Mouse (Mus musculus) forebrain, embryonic 15.5 days (tissue): ENCODE results near the gene Lbr. TPM values are rescaled to one million over a fixed set of nuclear protein-coding genes. Genes with fewer than 3 reads are reported as not detected.
"Not testable (repeated sequence)": the region's sequence is repeated elsewhere in the genome, so short reads cannot be mapped to it uniquely, and the experiment has no call there.

Source experiments
- ATAC-seq: fragments of 200-750 bp; cut with Nextera tagmentation; replicated peaks from 2 replicates; pipeline ENCODE4 v1.8.0; 2017; ENCODE audit warnings: mild to moderate bottlenecking, moderate TSS enrichment, moderate library complexity
- H3K27ac ChIP-seq: fragments of 300-500 bp; sonication (generic); replicated peaks from 2 replicates; pipeline ENCODE4 v1.5.1; 2015; ENCODE audit warnings: mild to moderate bottlenecking, inconsistent platforms
- H3K27me3 ChIP-seq: fragments of 300-500 bp; sonication (generic); 2 replicates; pipeline ENCODE4 v1.6.1; 2015; ENCODE audit warnings: inconsistent platforms
- H3K36me3 ChIP-seq: fragments of 300-500 bp; sonication (generic); 2 replicates; pipeline ENCODE4 v1.6.1; 2015; ENCODE audit warnings: mild to moderate bottlenecking, inconsistent platforms
- H3K4me1 ChIP-seq: fragments of 300-500 bp; sonication (generic); 2 replicates; pipeline ENCODE4 v1.6.1; 2015; ENCODE audit warnings: inconsistent platforms
- H3K4me2 ChIP-seq: fragments of 300-500 bp; sonication (generic); replicated peaks from 2 replicates; pipeline ENCODE4 v1.6.1; 2015; ENCODE audit warnings: mild to moderate bottlenecking, inconsistent platforms
- H3K4me3 ChIP-seq: fragments of 300-500 bp; sonication (generic); 2 replicates; pipeline ENCODE4 v1.5.1; 2015; ENCODE audit warnings: mild to moderate bottlenecking, inconsistent platforms
- H3K9ac ChIP-seq: fragments of 300-500 bp; sonication (generic); replicated peaks from 2 replicates; pipeline ENCODE4 v1.6.1; 2015; ENCODE audit warnings: mild to moderate bottlenecking, inconsistent platforms
- H3K9me3 ChIP-seq: fragments of 300-500 bp; sonication (generic); 2 replicates; pipeline ENCODE4 v1.6.1; 2016; ENCODE audit warnings: inconsistent platforms
- WGBS: fragments of 180-500 bp; shearing (Covaris S2); methylation state at CpG from one replicate; pipeline ENCODE4 v1.1.7; 2015; ENCODE audit warnings: mixed read lengths; 5-methylcytosine and 5-hydroxymethylcytosine counted together
- polyA plus RNA-seq: library from polyadenylated mRNA; unstranded; fragments of >200 nt; fragmentation: Nextera tagmentation; extraction: Ambion mirVana; gene quantifications from 2 replicates; pipeline ENCODE4 v1.2.1, GENCODE M21; 2015

Lbr gene
- polyA plus RNA-seq, 1 experiment from 2014 or later = 55.8 TPM

DNA sequence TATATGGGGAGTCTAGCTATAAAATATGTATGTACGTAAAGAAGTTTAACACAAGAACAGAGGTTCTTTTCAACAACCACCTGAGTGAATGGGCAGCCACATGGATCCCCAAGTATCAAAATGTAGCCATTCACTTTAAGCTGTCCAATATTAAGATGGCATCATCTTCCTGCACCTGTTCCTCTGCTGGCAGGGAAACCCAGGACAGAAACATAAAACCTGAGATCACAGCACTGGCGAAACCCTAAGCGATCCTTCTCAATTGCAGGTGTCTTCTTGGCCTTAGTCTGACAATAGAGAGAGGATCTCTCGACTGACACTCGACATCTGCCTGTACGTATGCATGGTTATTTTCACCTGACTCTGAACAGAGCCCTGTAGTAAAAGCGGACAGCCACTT, 16.1 kb downstream of the Lbr start:
- Histone ChIP-seq H3K4me2 (no peak overlapping the region), H3K9ac (no peak overlapping the region), H3K36me3 (peaks cover 85% of the 10 kb centered on the region), H3K4me1 (no peaks in the 10 kb centered on the region), H3K27ac (no peak overlapping the region), H3K27me3 (no peaks in the 10 kb centered on the region), H3K4me3 (no peak overlapping the region), H3K9me3 (no peaks in the 10 kb centered on the region)
- ATAC-seq = no peak
- 95% methylated on average over 7 of the region's 7 CpGs for WGBS

DNA sequence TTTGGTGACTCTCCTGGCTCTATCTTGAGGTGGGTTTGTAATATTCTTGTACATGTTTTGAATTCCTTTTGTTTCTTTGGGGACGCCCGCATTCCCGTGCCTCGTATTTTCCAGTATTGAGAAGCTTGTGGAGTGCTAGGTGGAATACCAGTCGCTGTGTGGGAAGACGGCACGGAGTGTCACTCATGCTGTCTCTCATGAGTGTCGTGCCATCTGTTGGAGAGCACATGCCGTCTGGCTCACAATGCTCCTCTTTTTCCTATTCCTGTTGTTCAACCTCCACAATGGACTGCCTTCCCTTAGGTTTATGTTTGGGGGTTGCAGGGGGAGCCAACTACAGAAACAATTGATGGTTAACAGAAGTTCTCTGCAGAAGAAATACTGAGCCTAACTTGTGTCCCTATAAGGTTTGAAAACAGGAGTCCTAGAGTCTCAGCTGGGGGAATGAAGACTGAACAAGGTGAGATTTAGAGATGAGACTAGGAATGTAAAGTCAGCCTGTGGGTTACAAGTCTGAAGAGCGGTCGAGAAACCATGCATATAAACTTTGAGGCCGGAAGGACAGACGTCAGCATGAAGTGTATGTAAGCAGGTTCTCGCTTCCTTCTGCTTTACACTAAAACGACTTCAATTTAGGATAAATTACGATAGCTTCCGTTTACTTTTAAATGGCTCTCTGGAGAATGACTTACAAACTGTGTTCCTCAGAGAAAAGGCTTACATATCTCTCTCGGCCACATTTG, 31.2 kb downstream of the Lbr start:
- Histone ChIP-seq H3K36me3 (peaks cover 20% of the 10 kb centered on the region), H3K4me1 (no peaks in the 10 kb centered on the region), H3K4me2 (no peak overlapping the region), H3K9me3 (no peaks in the 10 kb centered on the region), H3K27ac (no peak overlapping the region), H3K4me3 (no peak overlapping the region), H3K27me3 (no peaks in the 10 kb centered on the region), H3K9ac (no peak overlapping the region)
- 84% methylated on average over 18 of the region's 18 CpGs for WGBS
- ATAC-seq = no peak

DNA sequence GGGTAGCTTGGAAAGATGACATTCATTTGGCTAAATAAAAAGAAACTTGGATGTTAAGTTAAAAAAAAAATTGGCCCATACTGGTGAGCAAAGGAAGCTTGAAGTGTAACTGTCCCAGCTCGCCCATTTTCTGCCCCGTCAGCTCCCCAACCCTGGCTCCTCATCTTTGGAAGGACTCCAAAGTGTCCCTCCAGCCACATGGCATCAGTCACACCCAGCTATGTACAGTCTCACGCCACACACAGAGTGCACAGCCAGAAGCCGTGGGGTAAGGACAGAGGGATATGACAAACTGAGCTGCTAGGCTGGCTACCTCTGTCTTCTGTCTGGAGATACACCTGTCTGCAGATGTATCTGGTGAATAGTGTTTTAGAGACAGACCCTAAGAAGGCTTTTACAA, 42.2 kb downstream of the Lbr start:
- Histone ChIP-seq H3K4me1 (no peaks in the 10 kb centered on the region), H3K9me3 (no peaks in the 10 kb centered on the region), H3K9ac (no peak overlapping the region), H3K4me3 (no peak overlapping the region), H3K27me3 (no peaks in the 10 kb centered on the region), H3K4me2 (no peak overlapping the region), H3K27ac (no peak overlapping the region), H3K36me3 (no peaks in the 10 kb centered on the region)
- ATAC-seq = no peak
- WGBS = 71% methylated on average over 4 of the region's 4 CpGs

DNA sequence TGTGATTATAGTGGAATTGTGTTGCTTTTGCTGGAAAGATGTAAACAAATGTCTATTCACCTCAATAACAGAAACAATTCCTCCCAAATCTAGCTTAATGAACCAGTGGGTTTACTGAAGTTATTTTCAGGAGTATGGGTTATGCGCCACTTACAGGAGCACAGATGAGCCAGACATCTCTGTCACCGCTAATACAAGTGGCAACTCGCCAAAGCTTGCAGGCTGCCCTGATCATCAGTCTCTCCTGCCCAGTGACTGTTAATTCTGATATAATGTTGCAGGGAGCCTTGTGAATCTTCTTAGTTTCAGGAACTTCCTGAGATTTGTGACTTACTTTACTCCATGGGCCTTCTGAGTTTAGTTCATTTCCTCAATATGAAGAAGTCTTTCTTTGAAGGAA, 42.9 kb downstream of the Lbr start:
- WGBS = 85% methylated on average over 3 of the region's 3 CpGs
- ATAC-seq = no peak
- no peaks in the 10 kb centered on the region for H3K9me3 ChIP-seq
- no peak overlapping the region for H3K4me3 ChIP-seq
- no peaks in the 10 kb centered on the region for H3K4me1 ChIP-seq
- H3K36me3 ChIP-seq = no peaks in the 10 kb centered on the region
- H3K27ac ChIP-seq = no peak overlapping the region
- H3K4me2 ChIP-seq = no peak overlapping the region
- H3K9ac ChIP-seq = no peak overlapping the region
- no peaks in the 10 kb centered on the region for H3K27me3 ChIP-seq

DNA sequence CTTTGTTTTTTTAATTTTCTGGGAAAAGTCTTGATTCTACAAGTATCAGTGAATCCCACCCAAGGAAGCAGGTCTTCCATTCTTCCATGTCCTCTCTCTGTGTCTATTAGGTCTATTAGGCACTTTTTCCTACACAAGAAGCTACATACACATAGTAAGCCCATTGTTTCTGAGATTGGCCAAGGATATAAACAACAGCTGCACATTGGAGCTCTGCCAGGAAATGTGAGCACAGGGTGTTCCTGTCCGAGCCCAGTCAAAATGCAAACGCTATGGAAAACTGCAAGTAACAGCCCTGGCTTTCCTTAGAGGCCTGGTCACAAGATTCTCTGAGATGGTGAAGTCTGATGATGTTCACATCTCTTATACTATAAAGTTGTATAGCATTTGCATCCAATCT, 49.3 kb downstream of the Lbr start:
- ATAC-seq = no peak
- H3K4me2 ChIP-seq = no peak overlapping the region
- H3K9me3 ChIP-seq = no peaks in the 10 kb centered on the region
- no peak overlapping the region for H3K9ac ChIP-seq
- no peaks in the 10 kb centered on the region for H3K27me3 ChIP-seq
- no peaks in the 10 kb centered on the region for H3K36me3 ChIP-seq
- H3K27ac ChIP-seq = no peak overlapping the region
- no peaks in the 10 kb centered on the region for H3K4me1 ChIP-seq
- 30% methylated on average over 2 of the region's 2 CpGs for WGBS
- no peak overlapping the region for H3K4me3 ChIP-seq

DNA sequence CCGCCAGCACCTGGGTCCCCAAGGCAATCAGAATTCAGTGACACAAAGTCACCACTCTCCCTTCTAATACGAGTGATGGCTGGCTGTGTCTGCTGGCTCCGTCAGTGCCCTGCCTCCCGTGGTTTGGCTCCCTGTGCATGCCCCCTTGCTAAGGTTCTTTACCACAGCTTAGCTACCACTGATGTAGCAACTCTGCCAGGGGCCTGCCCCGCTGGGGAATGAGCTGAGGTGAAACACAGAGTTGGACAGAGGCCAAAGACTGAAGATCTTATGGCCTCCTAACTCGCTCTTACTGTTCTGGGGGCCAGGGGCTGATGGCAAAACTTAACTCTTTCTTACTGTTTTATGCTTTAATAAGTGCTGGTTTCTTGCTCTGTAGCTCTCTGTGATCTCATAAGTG, 52.9 kb downstream of the Lbr start:
- 37% methylated on average over 6 of the region's 6 CpGs for WGBS
- Histone ChIP-seq H3K36me3 (no peaks in the 10 kb centered on the region), H3K9ac (no peak overlapping the region), H3K27ac (no peak overlapping the region), H3K4me2 (no peak overlapping the region), H3K4me3 (no peak overlapping the region), H3K9me3 (no peaks in the 10 kb centered on the region), H3K27me3 (no peaks in the 10 kb centered on the region), H3K4me1 (no peaks in the 10 kb centered on the region)
- ATAC-seq = no peak

DNA sequence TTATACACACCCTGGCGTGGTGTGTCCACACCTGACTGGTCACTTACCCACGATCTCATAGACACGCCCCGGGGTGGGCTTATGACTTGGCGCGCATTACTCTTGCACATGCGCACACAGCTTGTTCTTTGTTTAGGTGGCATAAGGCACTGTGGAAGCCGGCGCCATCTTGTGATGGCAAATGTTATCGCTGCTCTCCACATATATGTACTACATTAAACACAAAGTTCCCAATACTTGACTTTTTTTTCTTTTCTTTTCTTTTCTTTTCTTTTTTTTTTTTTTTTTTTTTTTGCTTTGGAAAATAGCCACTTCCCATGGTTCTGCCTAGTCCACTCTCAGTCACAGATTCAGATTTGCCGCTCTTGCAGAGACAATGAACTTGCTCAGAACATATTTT, 60.2 kb downstream of the Lbr start:
- H3K27ac ChIP-seq, H3K27me3 ChIP-seq, H3K4me2 ChIP-seq, H3K4me1 ChIP-seq, H3K36me3 ChIP-seq, H3K4me3 ChIP-seq, H3K9ac ChIP-seq, H3K9me3 ChIP-seq, ATAC-seq: not testable (repeated sequence)
- WGBS = 96% methylated on average over 11 of the region's 11 CpGs

DNA sequence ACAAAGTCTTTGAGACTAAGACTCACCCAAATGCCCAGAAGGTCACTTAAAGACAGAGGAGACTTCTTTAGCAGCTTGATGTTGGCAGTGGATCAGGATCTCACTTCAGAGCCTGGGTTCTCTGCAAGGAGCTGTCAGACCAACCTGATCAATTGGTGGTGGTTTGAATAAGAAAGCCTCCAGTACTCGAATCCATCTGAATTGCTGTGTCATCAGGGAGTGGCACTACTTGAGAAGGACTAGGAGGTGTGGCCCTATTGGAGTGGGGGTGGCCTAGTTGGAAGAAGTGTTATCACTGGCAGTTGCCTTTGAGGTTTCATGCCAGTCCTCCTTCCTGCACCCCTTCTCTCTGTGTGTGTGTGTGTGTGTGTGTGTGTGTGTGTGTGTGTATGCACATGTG, 66.3 kb downstream of the Lbr start:
- Histone ChIP-seq H3K36me3 (no peaks in the 10 kb centered on the region), H3K9ac (no peak overlapping the region), H3K4me2 (no peak overlapping the region), H3K9me3 (no peaks in the 10 kb centered on the region), H3K27ac (no peak overlapping the region), H3K4me3 (no peak overlapping the region), H3K27me3 (no peaks in the 10 kb centered on the region), H3K4me1 (no peaks in the 10 kb centered on the region)
- no peak for ATAC-seq
- WGBS = 79% methylated on average over 1 of the region's 1 CpGs

DNA sequence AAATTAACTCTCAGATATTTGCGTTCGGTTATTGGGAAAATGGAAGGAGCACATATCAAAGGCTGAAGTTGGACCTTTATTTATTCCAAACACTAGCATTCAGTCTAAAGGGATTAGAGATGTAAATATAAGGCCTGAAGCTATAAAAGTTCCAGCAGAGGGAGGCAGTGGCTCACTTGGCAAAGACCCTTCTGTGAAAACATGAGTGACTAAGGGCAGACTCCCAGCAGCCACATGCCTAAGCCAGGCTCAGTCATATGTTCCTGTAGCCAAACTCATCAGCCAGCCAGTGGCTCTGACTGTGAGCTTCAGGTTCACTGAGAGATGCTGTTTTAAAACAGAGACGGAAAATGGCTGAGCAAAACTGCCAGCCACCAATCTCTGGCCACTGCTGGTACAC, 71.0 kb downstream of the Lbr start:
- no peaks in the 10 kb centered on the region for H3K36me3 ChIP-seq
- no peak for ATAC-seq
- 96% methylated on average over 3 of the region's 3 CpGs for WGBS
- no peak overlapping the region for H3K27ac ChIP-seq
- H3K27me3 ChIP-seq = no peaks in the 10 kb centered on the region
- H3K4me2 ChIP-seq = no peak overlapping the region
- no peak overlapping the region for H3K4me3 ChIP-seq
- H3K4me1 ChIP-seq = no peaks in the 10 kb centered on the region
- H3K9me3 ChIP-seq = no peaks in the 10 kb centered on the region
- no peak overlapping the region for H3K9ac ChIP-seq

DNA sequence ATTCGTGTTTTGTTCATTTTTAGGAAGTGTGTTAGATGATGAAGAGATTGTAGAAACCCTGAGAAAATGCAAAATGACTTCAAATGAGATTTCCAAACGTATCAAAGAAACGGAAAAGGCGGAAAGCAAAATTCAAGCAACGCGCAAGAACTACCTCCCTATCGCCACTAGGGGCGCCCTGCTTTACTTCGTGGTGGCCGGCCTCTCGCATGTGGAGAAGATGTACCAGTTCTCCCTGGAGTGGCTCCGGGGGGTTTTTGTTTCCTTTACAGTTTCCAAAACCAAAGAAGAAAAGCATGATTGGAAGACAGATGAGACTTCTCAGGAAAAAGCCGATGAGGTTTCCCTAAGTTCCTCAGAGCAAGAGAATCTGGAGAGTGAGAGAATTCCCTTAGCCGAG, 73.5 kb downstream of the Lbr start:
- ATAC-seq = no peak
- H3K36me3 ChIP-seq = no peaks in the 10 kb centered on the region
- H3K9me3 ChIP-seq = no peaks in the 10 kb centered on the region
- no peak overlapping the region for H3K4me3 ChIP-seq
- no peaks in the 10 kb centered on the region for H3K4me1 ChIP-seq
- no peak overlapping the region for H3K27ac ChIP-seq
- H3K27me3 ChIP-seq = no peaks in the 10 kb centered on the region
- no peak overlapping the region for H3K4me2 ChIP-seq
- H3K9ac ChIP-seq = no peak overlapping the region
- WGBS = 63% methylated on average over 14 of the region's 14 CpGs

Other genes starting within 250 kb of the Lbr start
- gene Enah, start 176.9 kb upstream of the Lbr start, polyA plus RNA-seq = 34.4 and 36.0 TPM in 2 replicates